Mouse (Mus musculus): ENCODE results near the gene Med19.
"Not testable (repeated sequence)": the region's sequence is repeated elsewhere in the genome, so short reads cannot be mapped to it uniquely, and the experiment has no call there.

Gene Med19

DNA sequence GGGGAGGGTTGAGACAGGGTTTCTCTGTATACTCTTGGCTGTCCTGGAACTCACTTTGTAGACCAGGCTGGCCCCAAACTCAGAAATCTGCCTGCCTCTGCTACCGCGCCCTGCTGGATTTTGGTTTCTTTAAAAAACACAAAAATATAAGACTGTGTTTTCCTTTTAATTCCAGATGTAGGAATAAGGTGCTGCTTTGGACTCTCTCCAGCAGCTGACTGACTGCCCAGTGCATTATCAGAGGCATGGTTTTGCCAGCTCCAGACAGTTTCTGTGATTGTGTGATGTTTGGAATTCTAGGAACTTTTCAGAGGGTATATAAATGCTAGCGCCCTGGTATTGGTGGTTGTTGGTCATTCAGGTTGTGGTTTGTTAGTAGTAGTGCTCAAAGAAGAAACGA is 39.2 kb downstream of the Med19 start:
- DNase-seq (ENCODE audit: low read depth, low spot score): no peak

DNA sequence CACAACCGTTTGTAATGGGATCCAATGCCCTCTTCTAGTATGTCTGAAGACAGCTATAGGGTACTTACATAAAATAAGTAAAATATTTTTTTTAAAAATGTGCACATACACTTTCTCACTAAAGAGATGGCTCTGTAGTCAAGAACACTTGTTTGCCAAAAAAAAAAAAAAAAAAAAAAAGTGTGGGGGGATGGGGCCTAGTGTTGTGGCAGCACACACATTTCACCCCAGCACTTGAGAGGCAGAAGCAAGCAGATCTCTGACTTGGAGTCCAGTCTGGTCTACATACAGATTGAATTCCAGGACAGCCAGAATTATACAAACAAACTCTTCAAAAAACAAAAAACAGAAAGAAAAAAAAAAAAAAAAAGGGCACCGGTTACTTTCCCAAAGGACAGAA is 42.5 kb downstream of the Med19 start:
- no peak for DNase-seq (ENCODE audit: low read depth, low spot score)

DNA sequence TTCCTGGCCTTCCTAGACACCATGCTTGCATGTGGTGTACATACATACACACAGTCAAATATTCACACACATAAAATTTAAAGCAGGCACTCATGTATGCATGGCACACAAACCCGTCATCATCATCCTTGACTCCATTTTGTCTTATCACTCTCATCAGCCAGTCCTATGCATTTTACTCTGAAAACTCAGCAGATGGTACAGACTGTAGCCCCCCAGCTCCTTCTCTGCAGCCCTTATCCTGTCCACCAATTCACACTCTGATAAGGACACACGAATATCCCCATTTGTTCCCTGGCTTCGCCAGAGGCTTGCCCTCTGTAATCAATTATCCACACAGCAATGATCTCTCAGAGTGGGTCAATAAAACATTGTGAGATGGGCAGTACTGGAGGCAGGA is 43.0 kb downstream of the Med19 start:
- DNase-seq (ENCODE audit: low read depth, low spot score): no peak

DNA sequence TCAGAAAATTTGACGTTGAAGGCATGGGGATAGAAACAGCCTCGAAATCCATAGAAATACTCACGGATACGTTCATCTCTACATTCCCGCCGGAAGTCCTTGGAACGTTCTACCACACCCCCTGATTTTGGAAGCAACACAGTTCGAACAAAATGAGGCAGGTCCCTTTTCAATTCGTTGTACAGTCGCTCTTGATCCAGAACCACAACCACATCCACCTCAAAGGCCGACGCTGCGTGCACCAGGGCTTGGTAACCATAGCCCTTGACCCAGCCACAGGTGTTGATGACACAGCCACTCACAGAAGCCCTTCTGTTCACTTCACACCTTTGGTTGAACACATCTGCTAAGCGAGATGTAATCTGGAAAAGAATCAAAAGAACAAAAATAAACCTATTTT is 45.7 kb downstream of the Med19 start:
- no peak for DNase-seq (ENCODE audit: low read depth, low spot score)

DNA sequence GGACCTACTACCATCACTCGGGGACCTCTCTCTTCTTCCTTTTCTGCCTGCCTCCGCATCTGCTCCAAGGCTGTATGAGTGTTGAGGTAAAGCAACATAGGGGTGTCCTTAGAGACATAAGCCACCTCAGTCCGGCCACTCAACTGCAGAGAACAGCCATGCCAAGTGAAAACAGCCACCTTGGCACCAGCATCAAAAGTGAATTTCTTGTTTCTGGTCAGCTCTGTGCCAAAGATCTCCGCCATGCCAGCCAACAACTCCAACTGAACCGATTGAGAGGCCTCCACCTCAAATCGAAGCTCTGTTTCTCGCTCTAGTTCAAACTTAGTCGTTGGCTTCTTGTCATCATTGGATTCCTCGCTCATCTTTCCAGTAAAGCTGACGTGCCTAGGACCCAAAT is 47.6 kb downstream of the Med19 start:
- DNase-seq (ENCODE audit: low read depth, low spot score): no peak

DNA sequence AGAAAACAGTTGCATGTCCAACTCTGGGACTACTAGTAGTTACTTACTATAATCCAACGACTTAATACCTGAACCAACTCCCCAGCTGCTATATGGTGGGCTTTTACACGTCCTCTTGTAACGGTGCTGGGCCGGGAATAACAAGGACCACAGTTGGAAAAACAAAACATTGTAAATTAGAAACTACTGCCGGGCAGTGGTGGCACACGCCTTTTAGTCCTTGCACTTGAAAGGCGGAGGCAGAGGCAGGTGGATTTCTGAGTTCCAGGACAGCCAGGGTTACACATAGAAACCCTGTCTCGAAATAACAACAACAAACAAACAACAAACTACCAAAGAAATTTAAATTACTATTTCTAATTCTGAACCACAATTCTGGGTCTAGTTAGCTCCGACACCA is 48.5 kb downstream of the Med19 start:
- no peak for DNase-seq (ENCODE audit: low read depth, low spot score)

DNA sequence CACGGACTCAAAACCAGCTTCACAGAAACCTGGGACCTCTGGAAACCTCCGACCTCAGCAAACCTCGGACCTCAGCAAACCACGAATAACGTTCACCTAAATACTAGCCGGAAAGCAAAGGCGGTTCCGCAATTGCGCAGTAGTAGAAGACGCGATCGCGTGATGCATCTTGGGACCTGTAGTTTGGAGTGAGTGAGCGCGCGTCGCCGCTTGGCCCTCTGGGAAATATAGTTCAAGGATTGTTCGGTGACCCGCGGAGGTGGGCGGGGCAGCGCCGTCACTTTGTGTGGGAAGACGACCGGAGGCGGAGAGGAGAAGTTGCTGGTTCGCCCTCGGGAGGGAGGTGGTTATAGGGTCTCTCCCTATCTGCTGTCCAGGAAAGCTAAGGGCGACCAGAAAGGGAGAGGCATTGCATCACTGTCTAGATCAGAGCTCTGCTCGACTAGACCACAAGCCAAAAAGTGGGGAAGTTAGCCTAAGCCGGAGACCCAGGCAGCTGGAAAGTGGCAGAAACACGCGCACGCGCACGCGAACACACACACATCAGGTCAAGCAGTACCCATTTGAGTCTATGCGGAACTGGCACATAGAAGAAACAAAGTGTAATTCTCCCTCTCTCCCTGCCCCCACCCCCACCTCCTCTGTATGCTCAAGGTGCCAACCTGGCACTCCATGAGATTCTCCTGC is 49.1 kb downstream of the Med19 start, which contains the start of gene Clp1:
Gene Clp1, minus strand, starts transcription at position 179 of the 687 bp plus-strand sequence.
- DNase-seq (ENCODE audit: low read depth, low spot score): peak; percentile 98

DNA sequence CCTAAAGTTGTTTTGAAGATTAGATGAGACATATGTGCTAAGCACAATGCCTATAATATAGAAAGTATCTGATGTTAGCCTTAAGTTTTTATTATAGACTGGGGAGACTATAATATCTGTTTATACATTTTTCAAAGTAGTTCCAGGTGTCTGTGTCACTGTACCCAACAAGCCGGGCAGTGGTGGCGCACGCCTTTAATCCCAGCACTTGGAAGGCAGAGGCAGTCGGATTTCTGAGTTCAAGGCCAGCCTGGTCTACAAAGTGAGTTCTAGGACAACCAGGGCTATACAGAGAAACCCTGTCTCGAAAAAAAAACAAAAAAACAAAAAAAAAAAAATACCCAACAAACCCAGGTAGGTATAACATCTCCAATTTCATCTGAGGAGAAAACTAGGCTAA is 50.0 kb downstream of the Med19 start:
- DNase-seq (ENCODE audit: low read depth, low spot score): not testable (repeated sequence)

DNA sequence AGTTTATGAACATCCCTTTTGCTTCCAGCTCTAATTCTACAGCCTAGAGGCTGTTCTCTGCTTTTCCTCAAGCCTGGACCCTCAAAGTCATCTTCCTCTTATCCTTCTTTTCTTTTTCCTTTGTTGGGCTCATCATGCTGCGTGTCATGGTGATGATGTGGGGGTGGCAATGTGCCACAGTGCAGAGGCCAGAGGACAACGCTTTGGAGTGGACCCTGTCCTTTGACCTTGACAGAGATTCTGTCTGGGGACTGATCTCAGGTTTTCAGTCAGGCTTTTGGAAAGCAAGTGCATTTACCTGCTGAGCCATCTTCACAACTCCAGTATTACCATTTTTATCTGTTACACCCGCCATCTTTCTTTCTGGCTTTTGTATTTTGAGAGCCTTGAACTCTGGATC is 53.0 kb downstream of the Med19 start:
- DNase-seq (ENCODE audit: low read depth, low spot score): no peak

DNA sequence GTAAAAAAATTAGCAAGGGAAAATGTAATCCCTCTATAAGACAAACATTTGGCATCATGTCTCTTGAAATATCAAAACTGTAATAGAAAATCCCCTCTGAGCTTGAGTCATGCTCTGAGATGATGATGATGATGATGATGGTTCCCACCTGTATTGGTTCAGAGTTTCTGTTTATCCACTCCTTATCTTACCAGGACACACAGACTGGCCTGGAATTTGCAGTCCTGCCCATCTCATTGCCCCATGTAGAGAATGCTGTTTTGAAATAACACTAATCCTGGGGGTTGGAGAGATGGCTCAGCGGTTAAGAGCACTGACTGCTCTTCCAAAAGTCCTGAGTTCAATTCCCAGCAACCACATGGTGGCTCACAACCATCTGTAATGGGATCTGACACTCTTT is 54.2 kb downstream of the Med19 start:
- no peak for DNase-seq (ENCODE audit: low read depth, low spot score)

DNA sequence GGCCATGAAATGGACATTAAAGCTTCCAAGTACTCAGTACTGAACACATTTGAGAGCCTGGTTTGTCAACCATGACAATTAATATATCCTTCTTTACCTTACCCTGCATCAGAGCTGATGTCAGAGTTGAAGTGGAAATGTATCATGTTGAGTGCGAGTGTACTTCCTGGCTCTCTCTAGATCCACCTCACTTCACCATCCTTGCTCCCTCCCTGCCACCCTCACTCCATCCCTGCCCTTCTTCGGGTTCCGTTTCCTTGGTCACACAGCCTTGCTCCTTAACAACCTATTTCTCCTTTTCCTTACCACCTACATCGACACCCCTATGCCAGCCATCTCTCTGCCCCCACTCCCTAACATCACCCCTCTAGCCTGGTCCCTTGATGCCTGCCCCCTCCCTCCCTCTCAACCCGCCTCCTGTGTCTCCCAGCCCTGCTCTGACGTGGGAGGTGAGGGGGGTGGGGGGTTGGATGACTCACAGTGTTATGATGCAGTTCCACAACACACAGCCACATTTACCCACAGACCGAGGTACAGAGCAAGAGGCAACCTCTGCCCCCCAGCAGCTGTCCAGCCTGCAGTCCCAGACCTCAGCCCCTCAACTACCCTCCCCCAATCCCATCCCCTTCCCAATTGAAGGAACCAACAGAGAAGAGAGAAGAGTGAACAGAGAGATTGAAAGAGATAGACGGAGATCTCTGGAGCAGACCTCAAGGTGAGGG is 55.5 kb downstream of the Med19 start, which contains the start of gene Ypel4:
Gene Ypel4, plus strand, starts transcription at position 480 of the 722 bp plus-strand sequence.
- DNase-seq (ENCODE audit: low read depth, low spot score): peak; percentile 62

DNA sequence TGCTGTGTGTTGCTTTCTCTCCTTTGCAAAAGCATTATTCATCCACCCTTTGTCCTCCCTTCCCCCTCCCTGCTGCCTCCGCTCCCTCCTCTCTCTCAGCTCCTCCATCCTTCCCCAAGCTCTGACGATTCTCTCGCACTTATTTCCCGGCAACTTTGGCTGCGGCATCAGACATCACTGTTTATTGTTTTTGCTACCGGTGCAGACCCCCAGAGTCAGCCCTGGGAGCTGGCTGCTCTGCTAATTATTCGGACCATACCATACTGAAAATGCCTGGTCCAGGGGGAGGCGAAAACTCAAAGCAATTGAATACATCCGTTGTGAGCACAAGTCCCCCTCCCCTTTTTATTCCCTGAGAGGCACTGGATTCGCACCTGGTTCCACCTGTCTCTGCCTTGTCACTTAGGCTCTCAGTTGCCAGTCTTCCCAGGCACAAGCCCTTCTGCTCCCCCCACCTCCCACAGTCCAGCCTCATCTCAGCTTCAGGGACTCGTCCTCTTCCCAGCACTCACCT is 56.2 kb downstream of the Med19 start:
- DNase-seq (ENCODE audit: low read depth, low spot score): peak; percentile 49

DNA sequence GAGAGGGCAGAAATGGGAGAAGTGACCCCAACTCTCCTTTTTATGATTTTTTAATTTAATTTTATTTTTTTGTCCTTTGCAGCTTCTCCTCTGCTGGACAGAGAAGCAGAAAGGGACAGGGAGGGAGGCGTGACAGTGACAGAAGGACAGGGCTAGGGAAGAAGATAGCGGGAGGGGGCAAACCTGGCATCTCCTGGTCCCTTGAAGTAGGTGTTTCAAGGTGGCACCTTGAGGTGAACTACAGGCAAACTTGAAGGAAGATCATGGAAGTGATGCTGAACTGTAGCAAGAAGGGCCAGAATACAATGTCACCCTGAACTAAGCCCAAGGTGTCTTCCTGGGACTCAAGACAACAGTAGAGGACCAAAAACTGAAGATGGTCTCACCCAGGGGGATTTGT is 56.7 kb downstream of the Med19 start:
- no peak for DNase-seq (ENCODE audit: low read depth, low spot score)

DNA sequence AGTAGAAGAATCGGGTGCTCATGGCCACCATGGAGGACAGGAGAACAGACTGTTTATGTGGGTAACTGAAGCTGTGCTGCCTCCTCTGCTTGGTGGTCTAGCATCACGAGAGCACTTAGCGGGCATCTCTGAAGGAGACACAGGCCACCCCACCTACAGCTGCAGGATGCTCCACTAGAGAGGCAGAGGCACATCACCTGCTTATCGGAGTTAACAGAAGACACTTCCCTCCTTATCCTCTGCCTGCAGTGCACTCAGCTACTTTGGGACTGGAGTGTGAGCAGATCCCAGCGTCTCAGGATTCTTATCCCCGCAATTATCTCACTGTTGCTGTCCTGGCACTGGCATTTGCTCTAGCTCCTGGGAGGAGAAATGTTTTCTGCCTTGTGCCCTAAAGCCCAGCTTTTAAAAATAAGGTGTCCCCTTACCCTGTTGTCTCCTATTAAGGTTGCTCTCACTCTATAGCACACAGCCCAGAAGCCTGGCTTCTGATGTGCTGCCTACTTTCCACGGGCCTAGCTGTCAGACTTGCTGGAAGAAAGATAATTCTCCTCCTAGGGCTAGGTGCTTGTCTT is 57.2 kb downstream of the Med19 start:
- DNase-seq (ENCODE audit: low read depth, low spot score): peak; percentile 30

DNA sequence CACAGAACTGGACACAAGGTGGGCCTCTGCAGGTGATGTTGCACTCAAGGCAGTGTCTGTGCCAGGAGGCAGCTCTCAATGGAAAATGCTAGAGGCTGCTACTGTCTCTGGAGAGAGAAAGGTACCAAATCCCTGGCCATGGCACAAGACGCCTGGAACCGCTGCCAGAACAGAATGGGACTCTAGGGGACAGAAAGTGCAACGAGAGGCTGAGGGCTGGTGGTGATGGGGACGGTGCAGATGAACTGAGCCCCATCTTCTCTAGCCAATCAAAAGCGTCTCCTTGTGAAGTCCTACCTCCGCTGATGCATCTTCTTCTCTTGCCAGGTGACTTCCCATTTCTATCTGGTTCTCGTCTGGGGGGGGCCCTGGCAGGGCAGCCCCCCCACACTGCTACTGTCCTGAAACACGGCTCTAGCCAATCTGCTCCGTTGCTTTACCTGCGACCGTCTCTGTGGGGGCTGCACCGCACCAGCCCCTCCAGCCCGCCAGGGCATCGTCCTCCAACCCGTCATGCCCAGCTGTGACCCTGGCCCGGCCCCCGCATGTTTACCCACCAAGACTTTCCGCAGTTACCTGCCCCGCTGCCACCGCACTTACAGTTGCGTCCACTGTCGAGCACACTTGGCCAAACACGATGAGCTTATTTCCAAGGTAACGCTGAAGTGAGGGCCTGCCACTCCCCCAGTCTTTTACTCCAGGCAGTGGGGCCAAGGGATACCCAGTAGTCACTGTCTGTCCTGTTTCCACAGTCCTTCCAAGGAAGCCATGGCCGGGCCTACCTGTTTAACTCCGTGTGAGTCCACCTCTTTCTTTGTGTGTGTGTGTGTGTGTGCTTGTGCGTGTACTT is 58.3 kb downstream of the Med19 start:
- DNase-seq (ENCODE audit: low read depth, low spot score): peak; percentile 25

DNA sequence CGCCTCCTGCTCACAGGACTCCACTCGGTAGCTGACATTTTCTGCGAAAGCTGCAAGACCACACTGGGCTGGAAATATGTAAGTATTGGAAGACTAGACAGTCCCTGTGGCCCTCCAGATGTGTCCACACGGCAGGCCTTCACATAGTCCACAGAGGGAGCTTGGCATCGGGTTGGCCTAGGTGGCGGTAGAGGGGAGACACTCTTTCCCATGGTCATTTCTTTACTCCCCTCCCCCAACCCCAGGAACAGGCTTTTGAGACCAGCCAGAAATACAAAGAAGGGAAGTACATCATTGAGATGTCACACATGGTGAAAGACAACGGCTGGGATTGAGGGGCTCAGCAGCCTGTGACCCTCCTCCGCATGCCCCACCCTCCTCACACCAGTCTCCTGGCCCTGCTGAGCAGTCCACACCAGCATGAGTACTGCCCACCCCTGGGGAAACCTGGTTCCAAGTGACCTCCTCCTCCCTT is 59.3 kb downstream of the Med19 start:
- peak; percentile 76 for DNase-seq (ENCODE audit: low read depth, low spot score)

Measured in mesoderm, embryonic 11.5 days (tissue).